Mouse (Mus musculus) adrenal gland, adult 2 months (tissue): Measurements from ENCODE around the gene Rad1. TPM values are rescaled to one million over a fixed set of nuclear protein-coding genes. Genes with fewer than 3 reads are reported as not detected.
A peak's percentile ranks its signal among the peaks of the same experiment; 100 is the strongest.
"Not testable (repeated sequence)": the region's sequence is repeated elsewhere in the genome, so short reads cannot be mapped to it uniquely, and the experiment has no call there.

ENCODE experiments used
- DNase-seq: peaks from one replicate; pipeline ENCODE4 v3.0.0; 2021
- polyA plus RNA-seq: library from polyadenylated mRNA; depleted of rRNA; stranded (reverse); fragments of >200 nt; gene quantifications from 2 replicates; pipeline ENCODE4 v1.2.3, GENCODE M21; 2012; rRNA removed
- total RNA-seq, 2 experiments: library from RNA; stranded (reverse); gene quantifications; 2 replicates each; pipeline ENCODE4 v1.2.3; 2021

Rad1 gene
- total and polyA plus RNA-seq, 3 experiments = 5.2 to 15.1 (median 12.5) TPM

DNA sequence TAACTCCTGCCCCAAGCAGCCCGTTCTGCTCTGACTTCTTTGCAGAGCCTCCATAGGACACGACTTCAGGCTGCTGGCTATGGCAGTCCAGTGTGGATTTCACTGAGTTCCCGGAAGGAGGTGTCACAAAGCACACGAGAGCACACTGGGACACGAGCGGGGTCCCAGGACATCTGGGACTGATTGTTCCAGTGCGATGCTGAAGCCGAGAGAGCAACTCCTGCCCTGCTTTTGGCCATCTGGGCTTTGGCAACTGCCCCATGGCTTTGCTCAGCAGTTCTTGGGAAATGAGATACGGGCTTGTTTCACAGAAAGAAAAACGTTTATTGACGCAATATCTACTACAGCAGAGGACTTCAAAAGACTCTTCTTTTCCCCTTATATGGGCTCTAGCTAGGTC, 20.3 kb downstream of the Rad1 start:
- peak; percentile 34 for DNase-seq

DNA sequence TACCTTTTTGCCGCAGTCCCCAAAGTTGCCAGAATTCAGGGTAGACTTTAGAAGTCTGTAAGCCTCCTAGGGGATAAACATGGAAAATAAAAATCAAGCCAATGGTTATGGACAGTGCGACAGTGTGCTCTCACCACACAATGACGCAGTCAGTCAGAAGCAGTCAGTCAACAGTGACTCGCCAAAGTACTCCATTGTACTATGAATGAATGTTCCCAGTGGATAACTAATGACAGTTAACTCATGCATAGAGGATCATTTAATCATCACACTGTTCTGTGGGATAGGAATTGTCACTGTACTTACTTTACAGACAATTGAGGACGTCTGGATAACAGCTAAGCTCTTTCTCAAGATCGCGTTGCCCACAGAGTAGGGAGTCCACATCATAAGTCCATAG, 29.3 kb downstream of the Rad1 start:
- no peak for DNase-seq

GRCm38 (mm10) chr15:10525896-10526295, 40.1 kb downstream of the Rad1 start:
- DNase-seq = no peak

GRCm38 (mm10) chr15:10531352-10531751, 45.5 kb downstream of the Rad1 start:
- DNase-seq = no peak

- DNase-seq = not testable (repeated sequence)
Observed at GRCm38 (mm10) chr15:10533361-10533760, 47.5 kb downstream of the Rad1 start.

GRCm38 (mm10) chr15:10534591-10534990, 48.8 kb downstream of the Rad1 start:
- DNase-seq = no peak

DNA sequence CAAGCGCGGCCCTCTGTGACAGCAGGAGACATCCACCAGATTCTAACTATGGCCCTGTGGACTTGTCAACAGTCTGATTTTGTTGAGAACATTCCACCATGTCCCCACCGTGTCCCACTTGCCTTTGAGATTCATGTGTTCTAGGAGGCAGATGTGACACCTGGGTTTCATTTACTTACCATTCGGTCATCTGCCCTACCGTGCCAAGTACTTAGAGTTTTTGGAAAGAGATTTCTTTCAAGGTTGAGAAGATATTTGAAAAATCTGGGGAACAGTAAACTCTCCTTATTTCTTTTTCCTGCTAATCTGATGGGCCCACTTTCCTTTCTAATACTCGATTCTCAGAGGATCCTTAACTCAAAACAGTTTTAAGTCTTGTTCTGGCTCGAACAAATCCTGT, 50.2 kb downstream of the Rad1 start:
- DNase-seq = no peak

GRCm38 (mm10) chr15:10540271-10541088, 54.7 kb downstream of the Rad1 start:
- DNase-seq = no peak

Other genes starting within 250 kb of the Rad1 start
- gene Gm21973, start 160.6 kb upstream of the Rad1 start, total RNA-seq = 1 to 10 TPM in 1 of 2 experiments, not detected in 1; 1.3 TPM
- gene Gm21973, start 160.6 kb upstream of the Rad1 start, polyA plus RNA-seq = not detected in 2 replicates
- 1 to 10 TPM in 1 of 2 experiments, under 1 TPM in 1; 0.73 to 4.5 TPM for gene Agxt2, start 127.5 kb upstream of the Rad1 start, total RNA-seq
- gene Agxt2, start 127.5 kb upstream of the Rad1 start, polyA plus RNA-seq = 0.50 and 1.3 TPM in 2 replicates
- gene Dnajc21, start 15.5 kb upstream of the Rad1 start, total RNA-seq = 10 to 100 TPM; 32.8 to 36.4 TPM
- gene Dnajc21, start 15.5 kb upstream of the Rad1 start, polyA plus RNA-seq = 0.88 and 1.5 TPM in 2 replicates
- 10 to 100 TPM; 42.6 to 53.2 TPM for gene Brix1, start 71 bp upstream of the Rad1 start, total RNA-seq
- 0.28 and 0.46 TPM in 2 replicates for gene Brix1, start 71 bp upstream of the Rad1 start, polyA plus RNA-seq
- not detected for gene Ttc23l, start 72.7 kb downstream of the Rad1 start, total RNA-seq
- not detected in 2 replicates for gene Ttc23l, start 72.7 kb downstream of the Rad1 start, polyA plus RNA-seq
- 10 to 100 TPM; 23.2 to 28.9 TPM for gene Rai14, start 228.6 kb downstream of the Rad1 start, total RNA-seq
- 1.2 and 2.0 TPM in 2 replicates for gene Rai14, start 228.6 kb downstream of the Rad1 start, polyA plus RNA-seq